Mouse (Mus musculus) kidney, adult 2 months (tissue): Measurements from ENCODE around the gene Tmcc1. TPM values are rescaled to one million over a fixed set of nuclear protein-coding genes. Genes with fewer than 3 reads are reported as not detected.
A peak's percentile ranks its signal among the peaks of the same experiment; 100 is the strongest.
"Not testable (repeated sequence)": the region's sequence is repeated elsewhere in the genome, so short reads cannot be mapped to it uniquely, and the experiment has no call there.

Experiments used
- DNase-seq: peaks from one replicate; pipeline ENCODE4 v3.0.0; 2021
- H3K27ac ChIP-seq: fragments of 200-500 bp; 2 replicates; pipeline ENCODE4 v1.5.1; 2012; ENCODE audit warnings: low read depth, low read length, control low read depth, inconsistent platforms; ENCODE audit not compliant: insufficient read depth
- H3K27me3 ChIP-seq: fragments of 200-500 bp; replicated peaks from 2 replicates; pipeline ENCODE4 v1.6.1; 2012; ENCODE audit warnings: mild to moderate bottlenecking, moderate library complexity, low read length, inconsistent platforms; ENCODE audit not compliant: control insufficient read depth, insufficient read depth
- H3K36me3 ChIP-seq: fragments of 200-500 bp; 2 replicates; pipeline ENCODE4 v1.6.1; 2012; ENCODE audit warnings: mild to moderate bottlenecking, moderate library complexity, low read length, inconsistent platforms; ENCODE audit not compliant: control insufficient read depth, insufficient read depth
- H3K4me1 ChIP-seq: fragments of 200-500 bp; 2 replicates; pipeline ENCODE4 v1.6.1; 2011; ENCODE audit warnings: low read length; ENCODE audit not compliant: control insufficient read depth, insufficient read depth
- H3K4me3 ChIP-seq: fragments of 200-500 bp; 2 replicates; pipeline ENCODE4 v1.5.1; 2011; ENCODE audit warnings: mild to moderate bottlenecking, low read depth, low read length, control low read depth; ENCODE audit not compliant: insufficient read depth
- CTCF ChIP-seq: fragments of 200-500 bp; conservative IDR thresholded peaks from 2 replicates; pipeline ENCODE4 v1.5.1; 2011; ENCODE audit warnings: low read depth, mild to moderate bottlenecking, control low read depth, low read length, moderate library complexity, mixed read lengths; ENCODE audit not compliant: insufficient read depth, insufficient read length
- POLR2A ChIP-seq: fragments of 200-500 bp; IDR thresholded peaks from one replicate; pipeline ENCODE4 v1.6.1; 2011; ENCODE audit warnings: low read depth, low read length, control low read depth
- WGBS: fragments of 180-500 bp; shearing (Covaris S2); methylation state at CpG from one replicate; pipeline ENCODE4 v1.1.7; 2018; 5-methylcytosine and 5-hydroxymethylcytosine counted together
- polyA plus RNA-seq: library from polyadenylated mRNA; depleted of rRNA; stranded (reverse); fragments of >200 nt; gene quantifications from 2 replicates; pipeline ENCODE4 v1.2.3, GENCODE M21; 2012

The Tmcc1 gene
- polyA plus RNA-seq, 1 experiment: 10.1 TPM

DNA sequence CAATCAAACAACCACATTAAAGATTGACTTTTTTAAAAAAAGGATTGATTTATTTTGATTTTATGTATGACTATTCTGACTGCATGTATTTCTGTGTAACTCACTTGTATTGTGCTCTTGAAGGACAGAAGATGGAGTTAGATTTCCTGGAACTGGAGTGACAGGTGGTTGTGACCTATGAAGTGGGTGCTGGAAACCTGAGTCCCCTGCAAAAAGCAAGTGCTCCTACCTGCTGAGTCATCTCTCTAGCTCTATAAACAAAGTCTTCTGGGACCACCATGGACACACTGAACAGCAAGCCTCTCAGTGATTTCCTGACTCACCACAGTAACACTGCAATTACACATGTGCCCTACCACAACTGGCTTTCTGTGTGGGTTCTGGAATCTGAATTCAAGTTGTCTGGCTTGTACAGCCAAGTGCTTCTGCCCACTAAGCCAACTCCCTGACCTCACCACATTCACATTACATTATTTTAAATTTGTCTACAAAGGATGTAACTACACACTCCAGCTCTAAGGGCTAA lies 65.3 kb downstream of the Tmcc1 start:
- Histone ChIP-seq H3K27me3 (no peaks in the 10 kb centered on the region), H3K4me1 (no peaks in the 10 kb centered on the region; the same call in 1 of the 2 replicates), H3K27ac (no peak overlapping the region), H3K4me3 (no peak overlapping the region), H3K36me3 (no peaks in the 10 kb centered on the region)
- TF ChIP-seq POLR2A (no peak), CTCF (no peak)
- no peak for DNase-seq

DNA sequence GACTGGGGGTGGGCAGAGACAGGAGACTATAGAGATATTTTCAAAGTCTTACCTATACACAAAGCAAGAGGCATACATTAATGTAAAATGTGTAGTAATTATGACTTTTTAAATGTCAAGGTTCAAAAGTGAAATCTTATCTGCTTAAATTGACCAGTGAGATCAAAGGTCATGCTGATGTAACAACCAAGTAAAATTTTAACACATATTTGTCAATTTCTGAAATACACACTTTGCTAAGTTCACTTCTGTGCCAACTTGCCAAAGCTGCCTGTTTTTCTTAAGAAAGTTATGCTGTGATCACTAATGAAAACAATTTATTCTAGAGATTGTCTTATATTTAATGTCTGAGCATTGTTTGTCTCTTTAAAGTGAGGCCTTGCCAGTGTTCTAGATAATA lies 66.7 kb downstream of the Tmcc1 start:
- peak; percentile 37 for DNase-seq
- H3K27me3 ChIP-seq: no peaks in the 10 kb centered on the region
- no peaks in the 10 kb centered on the region for H3K36me3 ChIP-seq
- no peak for TF ChIP-seq CTCF
- no peak for TF ChIP-seq POLR2A
- H3K27ac ChIP-seq: no peak overlapping the region
- H3K4me1 ChIP-seq: no peaks in the 10 kb centered on the region; the same call in 1 of the 2 replicates
- H3K4me3 ChIP-seq: no peak overlapping the region

DNA sequence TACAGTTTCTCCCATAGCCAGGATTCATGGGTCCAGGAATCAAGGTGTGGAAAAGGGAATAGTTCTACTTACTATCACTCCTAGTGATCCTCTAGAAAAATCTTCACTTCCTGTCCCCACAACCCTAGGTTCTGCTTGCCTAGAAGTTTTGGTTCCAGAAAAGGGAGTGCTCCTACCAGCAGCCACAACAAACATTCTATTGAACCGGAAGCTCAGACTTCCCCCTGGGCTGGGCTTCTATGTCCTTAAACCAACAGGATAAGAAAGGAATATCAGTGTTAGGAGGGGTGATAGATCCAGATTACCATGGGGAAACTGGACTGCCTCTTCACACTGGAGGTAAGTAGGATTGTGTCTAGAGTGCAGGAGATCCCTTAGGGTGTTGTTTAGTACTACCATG lies 70.4 kb downstream of the Tmcc1 start:
- H3K27me3 ChIP-seq: no peaks in the 10 kb centered on the region
- WGBS: 74% methylated on average over 1 of the region's 1 CpGs
- DNase-seq: peak; percentile 25
- TF ChIP-seq POLR2A (no peak), CTCF (no peak)
- H3K4me3 ChIP-seq: no peak overlapping the region
- H3K4me1 ChIP-seq: no peaks in the 10 kb centered on the region; the same call in 1 of the 2 replicates
- no peaks in the 10 kb centered on the region for H3K36me3 ChIP-seq
- H3K27ac ChIP-seq: peak overlapping the region; percentile 23; the same call in 1 of the 2 replicates

DNA sequence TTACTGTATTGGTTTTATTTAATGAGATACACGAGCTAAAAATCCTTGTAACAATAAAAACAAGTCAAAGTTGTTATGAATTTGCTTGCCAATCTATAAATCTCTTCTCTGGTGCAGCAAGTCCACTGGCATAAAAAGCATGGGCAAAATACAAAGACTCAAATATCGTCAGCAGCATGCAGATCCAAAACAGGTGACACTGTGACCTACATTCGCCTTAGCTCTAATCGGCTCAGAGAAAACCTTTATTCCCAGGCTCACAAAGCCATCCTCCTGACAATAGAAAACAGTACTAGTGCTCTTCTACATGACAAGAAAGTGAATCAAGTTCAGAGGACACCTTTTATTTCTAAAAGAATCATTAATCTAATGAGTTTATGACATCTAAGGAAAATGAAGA lies 73.6 kb downstream of the Tmcc1 start:
- 66% methylated on average over 4 of the region's 4 CpGs for WGBS
- Histone ChIP-seq H3K4me1 (no peaks in the 10 kb centered on the region), H3K36me3 (no peaks in the 10 kb centered on the region), H3K27ac (no peak overlapping the region), H3K4me3 (no peak overlapping the region), H3K27me3 (no peaks in the 10 kb centered on the region)
- TF ChIP-seq CTCF (no peak), POLR2A (no peak)
- DNase-seq: no peak

DNA sequence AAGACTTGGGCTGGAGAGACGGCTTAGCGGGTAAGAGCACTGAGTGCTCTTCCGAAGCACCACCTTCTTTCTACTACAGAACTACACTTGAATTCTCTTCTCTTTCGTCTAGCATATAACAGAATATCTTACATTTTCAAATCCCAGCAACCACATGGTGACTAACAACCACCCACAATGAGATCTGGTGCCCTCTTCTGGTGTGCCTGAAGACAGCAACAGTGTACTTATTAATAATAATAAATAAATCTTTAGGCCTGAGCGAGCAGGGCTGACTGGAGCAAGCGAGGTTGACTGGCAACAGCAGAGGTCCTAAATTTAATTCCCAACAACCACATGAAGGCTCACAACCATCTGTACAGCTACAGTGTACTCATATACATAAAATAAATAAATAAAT lies 76.7 kb downstream of the Tmcc1 start:
- not testable (repeated sequence) for H3K4me3 ChIP-seq, DNase-seq, H3K36me3 ChIP-seq, H3K27ac ChIP-seq, H3K4me1 ChIP-seq, H3K27me3 ChIP-seq
- 92% methylated on average over 6 of the region's 6 CpGs for WGBS

DNA sequence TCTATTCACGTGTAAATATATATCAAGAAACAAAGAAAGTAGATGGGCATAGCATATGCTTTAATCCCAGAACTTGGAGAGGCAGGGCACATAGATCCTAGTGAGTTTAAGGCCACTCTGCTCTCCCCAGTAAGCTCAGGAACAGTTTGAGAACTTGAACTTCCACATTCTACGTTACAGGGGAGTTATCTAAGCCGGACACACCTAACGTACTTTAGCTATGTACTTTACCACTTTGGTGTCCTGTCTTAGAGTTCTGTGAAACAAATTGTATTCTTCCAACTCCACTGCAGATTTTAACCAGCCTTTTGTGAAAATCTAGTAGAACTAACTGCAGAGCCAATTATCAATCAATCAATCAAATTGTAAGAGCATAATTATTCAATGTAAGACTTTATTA lies 82.7 kb downstream of the Tmcc1 start:
- Histone ChIP-seq H3K27ac (no peak overlapping the region), H3K4me1 (peaks cover 3% of the 10 kb centered on the region; the same call in 1 of the 2 replicates), H3K36me3 (no peaks in the 10 kb centered on the region), H3K4me3 (no peak overlapping the region), H3K27me3 (no peaks in the 10 kb centered on the region)
- DNase-seq: no peak
- WGBS: 85% methylated on average over 4 of the region's 4 CpGs
- TF ChIP-seq POLR2A: no peak
- no peak for TF ChIP-seq CTCF

DNA sequence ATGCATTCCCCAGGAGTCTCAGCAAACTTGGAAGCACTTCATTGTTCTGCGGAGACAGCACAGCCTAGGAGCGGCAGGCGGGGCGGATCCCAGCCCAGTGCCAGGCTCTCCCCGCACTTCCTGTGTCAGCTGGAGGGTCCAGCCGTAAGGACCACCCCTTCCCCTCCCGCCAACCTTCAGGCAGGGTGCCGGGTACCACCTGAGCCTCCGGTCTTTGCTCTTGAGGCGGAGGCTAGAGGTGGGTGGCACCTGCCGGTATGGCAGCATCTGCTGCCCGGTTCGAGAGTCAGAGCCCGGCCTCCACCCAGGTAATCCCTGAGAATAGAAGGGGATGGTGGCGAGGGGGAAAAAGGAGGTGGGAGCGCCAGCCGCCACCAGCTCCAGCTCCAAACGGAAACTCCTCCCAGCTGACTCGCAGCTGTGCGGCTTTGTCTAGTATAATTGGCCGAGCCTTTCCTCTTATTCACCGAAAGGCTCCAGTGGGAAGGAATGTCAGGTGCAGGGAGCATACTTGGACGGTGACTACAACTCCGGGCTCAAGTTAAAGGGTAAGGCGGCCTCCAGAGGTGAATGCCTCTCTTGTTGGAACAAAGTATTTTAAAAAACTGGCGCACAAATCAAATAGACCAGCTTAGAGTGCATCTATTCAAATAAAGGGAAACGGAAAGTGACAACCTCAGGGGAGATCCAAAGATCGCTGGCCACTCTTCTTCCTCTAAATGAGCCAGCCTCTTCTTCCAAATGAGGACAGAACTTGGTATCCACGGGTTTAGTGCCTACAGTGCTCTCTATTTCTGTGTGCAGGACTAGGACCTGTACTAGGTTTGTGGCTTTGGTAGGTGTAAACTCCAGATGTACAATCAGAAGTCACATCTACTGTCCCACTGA lies 85.6 kb downstream of the Tmcc1 start:
- H3K4me3 ChIP-seq: peak overlapping the region; percentile 60
- peaks cover 3% of the 10 kb centered on the region; the same call in 1 of the 2 replicates for H3K4me1 ChIP-seq
- no peaks in the 10 kb centered on the region for H3K36me3 ChIP-seq
- TF ChIP-seq POLR2A (no peak), CTCF (no peak)
- 4% methylated on average over 29 of the region's 29 CpGs for WGBS
- no peaks in the 10 kb centered on the region for H3K27me3 ChIP-seq
- no peak overlapping the region for H3K27ac ChIP-seq
- DNase-seq: peak; percentile 73
